ENCODE assay signal across 8 mouse cellular contexts in genomic region chr11:83941950-83942840, GRCm38 (mm10). TPM values are rescaled to one million over a fixed set of nuclear protein-coding genes. Genes with fewer than 3 reads are reported as not detected.
DNase-seq lines count a peak whose midpoint lies in the region; ATAC-seq and TF ChIP-seq lines count a peak whose summit lies in the region.

TSS of gene Ddx52 (plus strand) at chr11:83942062.

- H3K36me3 ChIP-seq in embryonic facial prominence, embryonic 14.5 days (ENCODE audit: control insufficient read depth, insufficient read depth, low read length) = peaks cover 40% of the 10 kb centered on the region
- peaks cover 7% of the 10 kb centered on the region for H3K36me3 ChIP-seq in heart, adult 2 months (ENCODE audit: control insufficient read depth, insufficient read depth, low read length)
- H3K36me3 ChIP-seq in limb, embryonic 13.5 days = peaks cover 38% of the 10 kb centered on the region
- peaks cover 21% of the 10 kb centered on the region for H3K36me3 ChIP-seq in midbrain, embryonic 16.5 days (ENCODE audit: control insufficient read depth, insufficient read depth, low read length)

- H3K27ac ChIP-seq in embryonic facial prominence, embryonic 14.5 days (replicated peaks; ENCODE audit: low read depth, low read length) = peak within 1 kb of the TSS; percentile 82
- H3K27ac ChIP-seq in heart, adult 2 months = peak within 1 kb of the TSS; percentile 80
- peak within 1 kb of the TSS; percentile 72; the same call in 1 of the 2 replicates for H3K27ac ChIP-seq in limb, embryonic 13.5 days
- H3K27ac ChIP-seq in midbrain, embryonic 16.5 days (ENCODE audit: low read length) = peak within 1 kb of the TSS; percentile 74

- H3K79me2 ChIP-seq in heart, adult 2 months (replicated peaks; ENCODE audit: control insufficient read depth, insufficient read depth, low read length) = no peaks in the 10 kb centered on the region

- peak; percentile 62 for TF ChIP-seq EP300 in heart, adult 2 months (IDR thresholded peaks at IDR 0.05; ENCODE audit: insufficient read depth, low read depth, low read length)

- ATAC-seq in embryonic facial prominence, embryonic 14.5 days (ENCODE audit: low read depth) = peak; percentile 98
- peak; percentile 95 for ATAC-seq in limb, embryonic 13.5 days (ENCODE audit: low FRiP score, low read depth)
- peak; percentile 97 for ATAC-seq in midbrain, embryonic 16.5 days

- no peaks in the 10 kb centered on the region; the same call in 1 of the 2 replicates for H3K27me3 ChIP-seq in embryonic facial prominence, embryonic 14.5 days (replicated peaks; ENCODE audit: control insufficient read depth, insufficient read depth, low read length)
- no peaks in the 10 kb centered on the region for H3K27me3 ChIP-seq in heart, adult 2 months (ENCODE audit: control insufficient read depth, insufficient read depth, low read length)
- H3K27me3 ChIP-seq in limb, embryonic 13.5 days = 0 out of 2 replicates have a peak, but pooled peaks cover 10% of the 10 kb centered on the region
- H3K27me3 ChIP-seq in midbrain, embryonic 16.5 days (ENCODE audit: control insufficient read depth, insufficient read depth, low read depth, low read length) = 0 out of 2 replicates have a peak, but pooled peaks cover 5% of the 10 kb centered on the region

- DNase-seq in 3T3-L1 (ENCODE audit: low read depth, low spot score) = peak; percentile 95
- peak; percentile 61 to 63 for DNase-seq in adrenal gland, postnatal 4 days (ENCODE audit: low spot score in 2 of 2)
- peak; percentile 97 for DNase-seq in embryonic facial prominence, embryonic 14.5 days (ENCODE audit: low spot score)
- DNase-seq in heart, adult 2 months = peak; percentile 91
- DNase-seq in kidney, adult 8-10 months = peak; percentile 90 to 91
- DNase-seq in spleen, postnatal 10 days (ENCODE audit: low spot score in 2 of 2) = peak; percentile 71 to 89

- peak within 1 kb of the TSS; percentile 64 for H3K4me2 ChIP-seq in embryonic facial prominence, embryonic 14.5 days (ENCODE audit: low read depth, low read length)
- peak within 1 kb of the TSS; percentile 82 for H3K4me2 ChIP-seq in limb, embryonic 13.5 days (replicated peaks)
- peak within 1 kb of the TSS; percentile 78 for H3K4me2 ChIP-seq in midbrain, embryonic 16.5 days (ENCODE audit: low read length)

- WGBS in embryonic facial prominence, embryonic 14.5 days = 1% methylated on average over 41 of the region's 49 CpGs
- 1% methylated on average over 49 of the region's 49 CpGs for WGBS in heart, adult 2 months
- 1% methylated on average over 49 of the region's 49 CpGs for WGBS in limb, embryonic 13.5 days
- WGBS in midbrain, embryonic 16.5 days = under 1% methylated on average over 49 of the region's 49 CpGs

- H3K4me1 ChIP-seq in embryonic facial prominence, embryonic 14.5 days (ENCODE audit: control insufficient read depth, insufficient read depth, low read length) = peaks cover 6% of the 10 kb centered on the region; the same call in 1 of the 2 replicates
- no peaks in the 10 kb centered on the region; the same call in 1 of the 2 replicates for H3K4me1 ChIP-seq in heart, adult 2 months (ENCODE audit: control insufficient read depth, insufficient read depth, low read length)
- H3K4me1 ChIP-seq in limb, embryonic 13.5 days = peaks cover 9% of the 10 kb centered on the region
- peaks cover 16% of the 10 kb centered on the region for H3K4me1 ChIP-seq in midbrain, embryonic 16.5 days (ENCODE audit: control insufficient read depth, insufficient read depth, low read length)

- peak within 1 kb of the TSS; percentile 88 for H3K9ac ChIP-seq in embryonic facial prominence, embryonic 14.5 days (ENCODE audit: low read depth, low read length)
- H3K9ac ChIP-seq in heart, adult 2 months (ENCODE audit: low read depth, low read length) = peak within 1 kb of the TSS; percentile 90
- H3K9ac ChIP-seq in limb, embryonic 13.5 days = peak within 1 kb of the TSS; percentile 81
- peak within 1 kb of the TSS; percentile 77 for H3K9ac ChIP-seq in midbrain, embryonic 16.5 days (ENCODE audit: low read depth, low read length)

- TF ChIP-seq POLR2A in heart, adult 2 months (IDR thresholded peaks at IDR 0.05; ENCODE audit: insufficient read depth, low read depth, low read length) = peak; percentile 71

- no peaks in the 10 kb centered on the region for H3K9me3 ChIP-seq in embryonic facial prominence, embryonic 14.5 days (ENCODE audit: control insufficient read depth, low read length)
- H3K9me3 ChIP-seq in limb, embryonic 13.5 days = no peaks in the 10 kb centered on the region
- H3K9me3 ChIP-seq in midbrain, embryonic 16.5 days (replicated peaks; ENCODE audit: control insufficient read depth, low read length, poor library complexity, severe bottlenecking) = no peaks in the 10 kb centered on the region

- TF ChIP-seq CTCF in heart, adult 2 months (IDR thresholded peaks at IDR 0.05) = no peak

- intact Hi-C loops in heart, adult 2 months (cut with DNase I) = loop anchor here (1.0 kb wide), 1 partner anchor 22 kb away; the partner anchor contains the start of gene Synrg

- H3K4me3 ChIP-seq in embryonic facial prominence, embryonic 14.5 days (ENCODE audit: low read depth, low read length) = peak within 1 kb of the TSS; percentile 66
- H3K4me3 ChIP-seq in heart, adult 2 months = peak within 1 kb of the TSS; percentile 80
- peak within 1 kb of the TSS; percentile 70 for H3K4me3 ChIP-seq in limb, embryonic 13.5 days
- peak within 1 kb of the TSS; percentile 89 for H3K4me3 ChIP-seq in midbrain, embryonic 16.5 days (ENCODE audit: low read depth, low read length)

RNA-seq across cellular contexts. Expression of gene Ddx52, which starts in this region (rescaled TPM):
- total RNA-seq in adrenal gland, postnatal 4 days (2021) = 10 to 100 TPM; 23.9 to 26.3 TPM
- polyA plus RNA-seq in embryonic facial prominence, embryonic 14.5 days (2014; fragmentation: Nextera tagmentation; extraction: Ambion mirVana) = 29.0 and 33.3 TPM in 2 replicates
- 1 to 10 TPM; 8.9 to 9.9 TPM for total RNA-seq in heart, adult 2 months (2021)
- 3.3 and 6.2 TPM in 2 replicates for polyA plus RNA-seq in heart, adult 2 months (2012; rRNA removed)
- 40.9 and 41.1 TPM in 2 replicates for polyA plus RNA-seq in limb, embryonic 13.5 days (2015; fragmentation: Nextera tagmentation; extraction: Ambion mirVana)
- polyA plus RNA-seq in midbrain, embryonic 16.5 days (2015; fragmentation: Nextera tagmentation; extraction: Ambion mirVana) = 20.3 and 21.4 TPM in 2 replicates

Comparison
In these comparisons a context has a peak if more than half of its experiments do, and no peak if none do; other contexts are left out.
1. Peak in every context shown above with its lines: DNase-seq, ATAC-seq, H3K4me3 ChIP-seq and H3K27ac ChIP-seq.